Mouse (Mus musculus) hindbrain, embryonic 14.5 days (tissue): Measurements from ENCODE around the gene S100a8. TPM values are rescaled to one million over a fixed set of nuclear protein-coding genes. Genes with fewer than 3 reads are reported as not detected.

Source experiments
- ATAC-seq: fragments of 200-750 bp; cut with Nextera tagmentation; 2 replicates; pipeline ENCODE4 v1.8.0; 2017; ENCODE audit warnings: moderate number of reproducible peaks, mild to moderate bottlenecking, moderate TSS enrichment, moderate library complexity; ENCODE audit not compliant: low FRiP score
- DNase-seq: peaks from one replicate; pipeline ENCODE4 v3.0.0-alpha.2; 2015; ENCODE audit warnings: low spot score
- H3K27ac ChIP-seq: fragments of 300-500 bp; sonication (generic); 2 replicates; pipeline ENCODE4 v1.5.1; 2014; ENCODE audit warnings: mild to moderate bottlenecking, moderate library complexity
- H3K27me3 ChIP-seq: fragments of 300-500 bp; sonication (generic); 2 replicates; pipeline ENCODE4 v1.6.1; 2014; ENCODE audit warnings: mild to moderate bottlenecking, low read length, mixed read lengths; ENCODE audit not compliant: control insufficient read depth, insufficient read depth
- H3K36me3 ChIP-seq: fragments of 300-500 bp; sonication (generic); replicated peaks from 2 replicates; pipeline ENCODE4 v1.6.1; 2014; ENCODE audit not compliant: control insufficient read depth, insufficient read depth
- H3K4me1 ChIP-seq: fragments of 300-500 bp; sonication (generic); replicated peaks from 2 replicates; pipeline ENCODE4 v1.6.1; 2014; ENCODE audit warnings: antibody characterized with exemption, low read length, mixed read lengths; ENCODE audit not compliant: control insufficient read depth, insufficient read depth
- H3K4me2 ChIP-seq: fragments of 300-500 bp; sonication (generic); replicated peaks from 2 replicates; pipeline ENCODE4 v1.6.1; 2014; ENCODE audit warnings: mild to moderate bottlenecking, moderate library complexity
- H3K4me3 ChIP-seq: fragments of 300-500 bp; sonication (generic); replicated peaks from 2 replicates; pipeline ENCODE4 v1.5.1; 2014; ENCODE audit warnings: mild to moderate bottlenecking, low read length
- H3K9ac ChIP-seq: fragments of 300-500 bp; sonication (generic); 2 replicates; pipeline ENCODE4 v1.6.1; 2014
- H3K9me3 ChIP-seq: fragments of 300-500 bp; sonication (generic); 2 replicates; pipeline ENCODE4 v1.6.1; 2016; ENCODE audit warnings: low read length; ENCODE audit not compliant: control insufficient read depth
- WGBS: fragments of 180-500 bp; shearing (Covaris S2); extraction: QIAGEN DNeasy Blood & Tissue Kit; methylation state at CpG from one replicate; pipeline ENCODE4 v1.1.7; 2014; 5-methylcytosine and 5-hydroxymethylcytosine counted together
- polyA plus RNA-seq: library from polyadenylated mRNA; unstranded; fragments of >200 nt; fragmentation: Nextera tagmentation; extraction: Ambion mirVana; gene quantifications from 2 replicates; pipeline ENCODE4 v1.2.1, GENCODE M21; 2014

Gene S100a8
- 7.9 and 10.6 TPM in 2 replicates for polyA plus RNA-seq

- no peak within 1 kb of the TSS for H3K9ac ChIP-seq
- no peak within 1 kb of the TSS for H3K27ac ChIP-seq
- no peaks in the 10 kb centered on the region for H3K27me3 ChIP-seq
- H3K4me1 ChIP-seq = no peaks in the 10 kb centered on the region
- no peak within 1 kb of the TSS for H3K4me2 ChIP-seq
- DNase-seq = no peak
- WGBS = 77% methylated on average over 8 of the region's 8 CpGs
- ATAC-seq = no peak
- H3K9me3 ChIP-seq = no peaks in the 10 kb centered on the region
- H3K36me3 ChIP-seq = no peaks in the 10 kb centered on the region
- no peak within 1 kb of the TSS for H3K4me3 ChIP-seq
Observed at GRCm38 (mm10) chr3:90668846-90669245, at the start of gene S100a8. S100a8 (plus strand) TSS chr3:90668978.

- Histone ChIP-seq H3K27ac (no peak overlapping the region), H3K27me3 (no peaks in the 10 kb centered on the region), H3K4me1 (peaks cover 15% of the 10 kb centered on the region), H3K9ac (no peak overlapping the region), H3K9me3 (no peaks in the 10 kb centered on the region), H3K4me2 (no peak overlapping the region), H3K36me3 (no peaks in the 10 kb centered on the region), H3K4me3 (no peak overlapping the region)
- WGBS = 59% methylated on average over 7 of the region's 7 CpGs
- ATAC-seq (no peak), DNase-seq (no peak)
Observed at GRCm38 (mm10) chr3:90621552-90621951, 47.2 kb upstream of the S100a8 start.

- DNase-seq = peak; percentile 77
- Histone ChIP-seq H3K27me3 (no peaks in the 10 kb centered on the region), H3K4me1 (peaks cover 15% of the 10 kb centered on the region), H3K36me3 (no peaks in the 10 kb centered on the region), H3K9me3 (no peaks in the 10 kb centered on the region), H3K27ac (peak overlapping the region; percentile 72), H3K9ac (no peak overlapping the region), H3K4me2 (no peak overlapping the region), H3K4me3 (no peak overlapping the region)
- WGBS = 2% methylated on average over 2 of the region's 2 CpGs
- peak; percentile 65; the same call in 1 of the 2 replicates for ATAC-seq
Observed at GRCm38 (mm10) chr3:90623435-90624071, 45.2 kb upstream of the S100a8 start.

GRCm38 (mm10) chr3:90625496-90625895 lies 43.3 kb upstream of the S100a8 start:
- Histone ChIP-seq H3K9me3 (no peaks in the 10 kb centered on the region), H3K4me3 (no peak overlapping the region), H3K4me2 (no peak overlapping the region), H3K36me3 (no peaks in the 10 kb centered on the region), H3K27ac (no peak overlapping the region), H3K4me1 (peaks cover 15% of the 10 kb centered on the region), H3K9ac (no peak overlapping the region), H3K27me3 (no peaks in the 10 kb centered on the region)
- DNase-seq = no peak
- WGBS = 73% methylated on average over 5 of the region's 5 CpGs
- ATAC-seq = no peak

GRCm38 (mm10) chr3:90626266-90627021 lies 42.3 kb upstream of the S100a8 start:
- H3K27ac ChIP-seq = no peak overlapping the region
- H3K9me3 ChIP-seq = no peaks in the 10 kb centered on the region
- WGBS = 81% methylated on average over 9 of the region's 9 CpGs
- H3K36me3 ChIP-seq = no peaks in the 10 kb centered on the region
- no peak for DNase-seq
- ATAC-seq = no peak
- no peaks in the 10 kb centered on the region for H3K27me3 ChIP-seq
- H3K4me2 ChIP-seq = no peak overlapping the region
- no peak overlapping the region for H3K4me3 ChIP-seq
- peaks cover 15% of the 10 kb centered on the region for H3K4me1 ChIP-seq
- no peak overlapping the region for H3K9ac ChIP-seq

GRCm38 (mm10) chr3:90627366-90627765 lies 41.4 kb upstream of the S100a8 start:
- no peak overlapping the region for H3K9ac ChIP-seq
- H3K9me3 ChIP-seq = no peaks in the 10 kb centered on the region
- 98% methylated on average over 5 of the region's 5 CpGs for WGBS
- peaks cover 15% of the 10 kb centered on the region for H3K4me1 ChIP-seq
- H3K4me2 ChIP-seq = no peak overlapping the region
- no peak overlapping the region for H3K4me3 ChIP-seq
- no peak overlapping the region for H3K27ac ChIP-seq
- no peaks in the 10 kb centered on the region for H3K36me3 ChIP-seq
- no peaks in the 10 kb centered on the region for H3K27me3 ChIP-seq
- no peak for DNase-seq
- no peak for ATAC-seq

- Histone ChIP-seq H3K4me2 (no peak overlapping the region), H3K27me3 (no peaks in the 10 kb centered on the region), H3K4me1 (peaks cover 15% of the 10 kb centered on the region), H3K9me3 (no peaks in the 10 kb centered on the region), H3K36me3 (no peaks in the 10 kb centered on the region), H3K4me3 (no peak overlapping the region), H3K27ac (no peak overlapping the region), H3K9ac (no peak overlapping the region)
- no peak for DNase-seq
- ATAC-seq = no peak
- WGBS = 62% methylated on average over 4 of the region's 4 CpGs
Observed at GRCm38 (mm10) chr3:90627807-90628206, 41.0 kb upstream of the S100a8 start.

GRCm38 (mm10) chr3:90629298-90629697 lies 39.5 kb upstream of the S100a8 start:
- no peak overlapping the region for H3K4me3 ChIP-seq
- H3K27ac ChIP-seq = no peak overlapping the region
- ATAC-seq (no peak), DNase-seq (no peak)
- H3K4me2 ChIP-seq = no peak overlapping the region
- no peaks in the 10 kb centered on the region for H3K9me3 ChIP-seq
- 83% methylated on average over 2 of the region's 2 CpGs for WGBS
- H3K4me1 ChIP-seq = peaks cover 2% of the 10 kb centered on the region; the same call in 1 of the 2 replicates
- H3K36me3 ChIP-seq = no peaks in the 10 kb centered on the region
- H3K9ac ChIP-seq = no peak overlapping the region
- H3K27me3 ChIP-seq = no peaks in the 10 kb centered on the region

- H3K4me2 ChIP-seq = no peak overlapping the region
- no peaks in the 10 kb centered on the region for H3K9me3 ChIP-seq
- no peak for DNase-seq
- no peak for ATAC-seq
- H3K4me3 ChIP-seq = no peak overlapping the region
- no peaks in the 10 kb centered on the region for H3K36me3 ChIP-seq
- WGBS = 84% methylated on average over 2 of the region's 2 CpGs
- H3K9ac ChIP-seq = no peak overlapping the region
- no peaks in the 10 kb centered on the region for H3K27me3 ChIP-seq
- H3K4me1 ChIP-seq = no peaks in the 10 kb centered on the region
- no peak overlapping the region for H3K27ac ChIP-seq
Observed at GRCm38 (mm10) chr3:90631984-90632383, 36.8 kb upstream of the S100a8 start.
